Mouse (Mus musculus): Measurements from ENCODE around the gene Dock1.

GRCm38 (mm10) chr7:135144731-135145130 is 474.3 kb downstream of the Dock1 start:
- TF ChIP-seq CTCF (conservative IDR thresholded peaks at IDR 0.05; ENCODE audit: insufficient read depth, insufficient read length, low read depth, low read length) (no peak), POLR2A (IDR thresholded peaks at IDR 0.05; ENCODE audit: low read depth, low read length) (no peak)
